Mouse (Mus musculus): ENCODE measurements around the gene Sin3a.

GRCm38 (mm10) chr9:57168411-57168810 lies 96.6 kb downstream of the Sin3a start:
- TF ChIP-seq CTCF (IDR thresholded peaks at IDR 0.05; ENCODE audit: low read depth) (no peak), EP300 (IDR thresholded peaks at IDR 0.05; ENCODE audit: low read depth) (no peak)
